Mouse (Mus musculus) urinary bladder, postnatal 10 days (tissue): ENCODE results near the gene Olfr978.
"Not testable (repeated sequence)": the region's sequence is repeated elsewhere in the genome, so short reads cannot be mapped to it uniquely, and the experiment has no call there.

Experiments used
- DNase-seq: peaks from one replicate; pipeline ENCODE4 v3.0.0; 2022; ENCODE audit warnings: low spot score

Gene Olfr978

GRCm38 (mm10) chr9:39991813-39992212, at the start of gene Olfr978:
TSS of gene Olfr978 (plus strand) at chr9:39992113.
- DNase-seq, result no peak

- DNase-seq, result no peak
These were observed 40.0 kb upstream of the Olfr978 start, which contains the start of gene Olfr975 for GRCm38 (mm10) chr9:39951946-39952345. TSS of gene Olfr975 (minus strand) at chr9:39952046.

GRCm38 (mm10) chr9:39961033-39961432, 30.9 kb upstream of the Olfr978 start, which contains the start of gene Olfr976:
TSS of gene Olfr976 (minus strand) at chr9:39961133.
- DNase-seq, result not testable (repeated sequence)

- DNase-seq, result not testable (repeated sequence)
These were observed 15.2 kb upstream of the Olfr978 start for GRCm38 (mm10) chr9:39976581-39977145.

GRCm38 (mm10) chr9:40003365-40003764, 11.5 kb downstream of the Olfr978 start, which contains the start of gene Olfr979:
TSS of gene Olfr979 (minus strand) at chr9:40003465.
- DNase-seq, result no peak

GRCm38 (mm10) chr9:40009482-40009881, 17.6 kb downstream of the Olfr978 start, which contains the start of gene Olfr980:
TSS of gene Olfr980 (minus strand) at chr9:40009582.
- DNase-seq, result no peak

GRCm38 (mm10) chr9:40021164-40021563, 29.3 kb downstream of the Olfr978 start, which contains the start of gene Olfr981:
TSS of gene Olfr981 (plus strand) at chr9:40021464.
- no peak for DNase-seq
